Mouse (Mus musculus) heart, postnatal 0 days (tissue): ENCODE measurements around the gene Scgb1b27. TPM values are rescaled to one million over a fixed set of nuclear protein-coding genes. Genes with fewer than 3 reads are reported as not detected.
"Not testable (repeated sequence)": the region's sequence is repeated elsewhere in the genome, so short reads cannot be mapped to it uniquely, and the experiment has no call there.

Experiments used
- ATAC-seq: fragments of 200-750 bp; cut with Nextera tagmentation; 2 replicates; pipeline ENCODE4 v1.8.0; 2017; ENCODE audit warnings: low read depth, moderate number of reproducible peaks, moderate library complexity; ENCODE audit not compliant: insufficient read depth
- DNase-seq: peaks from one replicate; pipeline ENCODE4 v3.0.0-alpha.2; 2016; ENCODE audit warnings: low spot score
- H3K27ac ChIP-seq: fragments of 300-500 bp; sonication (generic); 2 replicates; pipeline ENCODE4 v1.5.1; 2014; ENCODE audit warnings: low read depth, mild to moderate bottlenecking
- H3K27me3 ChIP-seq: fragments of 300-500 bp; sonication (generic); 2 replicates; pipeline ENCODE4 v1.6.1; 2014; ENCODE audit warnings: low read length, mixed read lengths; ENCODE audit not compliant: control insufficient read depth, insufficient read depth
- H3K36me3 ChIP-seq: fragments of 300-500 bp; sonication (generic); replicated peaks from 2 replicates; pipeline ENCODE4 v1.6.1; 2014; ENCODE audit warnings: low read length, mixed read lengths; ENCODE audit not compliant: control insufficient read depth, insufficient read depth
- H3K4me1 ChIP-seq: fragments of 300-500 bp; sonication (generic); 2 replicates; pipeline ENCODE4 v1.6.1; 2014; ENCODE audit warnings: antibody characterized with exemption; ENCODE audit not compliant: control insufficient read depth, insufficient read depth
- H3K4me2 ChIP-seq: fragments of 300-500 bp; sonication (generic); 2 replicates; pipeline ENCODE4 v1.6.1; 2014; ENCODE audit warnings: low read depth, mild to moderate bottlenecking, low read length, moderate library complexity
- H3K4me3 ChIP-seq: fragments of 300-500 bp; sonication (generic); 2 replicates; pipeline ENCODE4 v1.5.1; 2014; ENCODE audit warnings: low read depth, low read length
- H3K9ac ChIP-seq: fragments of 300-500 bp; sonication (generic); replicated peaks from 2 replicates; pipeline ENCODE4 v1.6.1; 2014; ENCODE audit warnings: low read depth, low read length, mixed read lengths
- H3K9me3 ChIP-seq: fragments of 300-500 bp; sonication (generic); replicated peaks from 2 replicates; pipeline ENCODE4 v1.6.1; 2016; ENCODE audit warnings: low read length; ENCODE audit not compliant: control insufficient read depth
- CTCF ChIP-seq: IDR thresholded peaks from 2 replicates; pipeline ENCODE4 v1.5.1; 2016; ENCODE audit warnings: antibody characterized with exemption, control low read depth, low read depth
- EP300 ChIP-seq: IDR thresholded peaks from 2 replicates; pipeline ENCODE4 v1.6.1; 2016; ENCODE audit warnings: antibody characterized with exemption, low read depth
- WGBS: fragments of 180-500 bp; shearing (Covaris S2); extraction: QIAGEN DNeasy Blood & Tissue Kit; methylation state at CpG from one replicate; pipeline ENCODE4 v1.1.7; 2014; 5-methylcytosine and 5-hydroxymethylcytosine counted together
- polyA plus RNA-seq: library from polyadenylated mRNA; unstranded; fragments of >200 nt; fragmentation: Nextera tagmentation; extraction: Ambion mirVana; gene quantifications from 2 replicates; pipeline ENCODE4 v1.2.1, GENCODE M21; 2015
- total RNA-seq: library from RNA; depleted of rRNA; stranded (reverse); fragments of >200 nt; gene quantifications from 2 replicates; pipeline ENCODE4 v1.2.3, GENCODE M21; 2014; ENCODE audit warnings: low replicate concordance; rRNA removed

The Scgb1b27 gene
- total RNA-seq (not detected in 2 replicates), polyA plus RNA-seq (not detected in 2 replicates)

GRCm38 (mm10) chr7:34021183-34021582 is at the start of gene Scgb1b27:
Gene Scgb1b27 (plus strand): TSS chr7:34021483.
- not testable (repeated sequence) for H3K4me1 ChIP-seq
- 76% methylated on average over 1 of the region's 1 CpGs for WGBS

GRCm38 (mm10) chr7:33982281-33982680 is 39.0 kb upstream of the Scgb1b27 start:
- not testable (repeated sequence) for ATAC-seq, H3K4me2 ChIP-seq, H3K9ac ChIP-seq, H3K4me3 ChIP-seq, H3K4me1 ChIP-seq, DNase-seq, H3K9me3 ChIP-seq, H3K27me3 ChIP-seq, H3K36me3 ChIP-seq, H3K27ac ChIP-seq
- TF ChIP-seq CTCF, result peak; percentile 38
- 20% methylated on average over 8 of the region's 9 CpGs for WGBS

More at GRCm38 (mm10) chr7:34021183-34021582, at the start of gene Scgb1b27:
- H3K4me3 ChIP-seq, H3K4me2 ChIP-seq, ATAC-seq, DNase-seq, H3K9me3 ChIP-seq, H3K27me3 ChIP-seq, H3K9ac ChIP-seq, H3K36me3 ChIP-seq, H3K27ac ChIP-seq: not testable (repeated sequence)

GRCm38 (mm10) chr7:34013842-34014241 is 7.4 kb upstream of the Scgb1b27 start, which contains the start of gene Scgb2b27:
Gene Scgb2b27 (minus strand): TSS chr7:34013942.
- no peak within 1 kb of the TSS for H3K9ac ChIP-seq
- H3K4me3 ChIP-seq, result no peak within 1 kb of the TSS
- H3K27me3 ChIP-seq, result no peaks in the 10 kb centered on the region
- H3K36me3 ChIP-seq, result no peaks in the 10 kb centered on the region
- peaks cover 7% of the 10 kb centered on the region; the same call in 1 of the 2 replicates for H3K9me3 ChIP-seq
- no peak for DNase-seq
- H3K27ac ChIP-seq, result no peak within 1 kb of the TSS
- TF ChIP-seq CTCF (no peak), EP300 (no peak)
- ATAC-seq, result no peak
- H3K4me1 ChIP-seq, result no peaks in the 10 kb centered on the region
- 45% methylated on average over 4 of the region's 4 CpGs for WGBS
- H3K4me2 ChIP-seq, result no peak within 1 kb of the TSS

GRCm38 (mm10) chr7:34025641-34026040 is 4.4 kb downstream of the Scgb1b27 start:
- no peak for TF ChIP-seq CTCF
- no peak for TF ChIP-seq EP300
- ATAC-seq (no peak), DNase-seq (no peak)
- H3K9ac ChIP-seq, result no peak overlapping the region
- no peak overlapping the region for H3K4me3 ChIP-seq
- WGBS, result 73% methylated on average over 4 of the region's 4 CpGs
- no peak overlapping the region for H3K27ac ChIP-seq
- H3K27me3 ChIP-seq, result no peaks in the 10 kb centered on the region
- H3K4me2 ChIP-seq, result no peak overlapping the region
- H3K9me3 ChIP-seq, result 0 out of 2 replicates have a peak, but pooled peaks cover 9% of the 10 kb centered on the region
- no peaks in the 10 kb centered on the region for H3K4me1 ChIP-seq
- no peaks in the 10 kb centered on the region for H3K36me3 ChIP-seq

GRCm38 (mm10) chr7:34027202-34027601 is 5.9 kb downstream of the Scgb1b27 start:
- H3K27ac ChIP-seq, H3K9ac ChIP-seq, ATAC-seq, H3K4me3 ChIP-seq, H3K4me1 ChIP-seq, DNase-seq, H3K4me2 ChIP-seq, H3K27me3 ChIP-seq, H3K36me3 ChIP-seq: not testable (repeated sequence)
- 0 out of 2 replicates have a peak, but pooled peaks cover 13% of the 10 kb centered on the region for H3K9me3 ChIP-seq
- 71% methylated on average over 9 of the region's 9 CpGs for WGBS

GRCm38 (mm10) chr7:34030026-34030425 is 8.7 kb downstream of the Scgb1b27 start:
- H3K9ac ChIP-seq, result no peak overlapping the region
- H3K4me1 ChIP-seq, result no peaks in the 10 kb centered on the region
- DNase-seq, result no peak
- H3K4me3 ChIP-seq, result no peak overlapping the region
- 83% methylated on average over 11 of the region's 11 CpGs for WGBS
- no peak overlapping the region for H3K27ac ChIP-seq
- H3K27me3 ChIP-seq, result no peaks in the 10 kb centered on the region
- no peaks in the 10 kb centered on the region for H3K36me3 ChIP-seq
- H3K4me2 ChIP-seq, result no peak overlapping the region
- 0 out of 2 replicates have a peak, but pooled peaks cover 8% of the 10 kb centered on the region for H3K9me3 ChIP-seq
- TF ChIP-seq CTCF, result no peak
- TF ChIP-seq EP300, result no peak
- ATAC-seq, result no peak

GRCm38 (mm10) chr7:34034579-34034978 is 13.3 kb downstream of the Scgb1b27 start:
- DNase-seq, H3K4me1 ChIP-seq, H3K9me3 ChIP-seq, H3K4me3 ChIP-seq, H3K36me3 ChIP-seq, H3K27ac ChIP-seq, H3K4me2 ChIP-seq, H3K27me3 ChIP-seq, H3K9ac ChIP-seq, ATAC-seq: not testable (repeated sequence)
- 45% methylated on average over 1 of the region's 4 CpGs for WGBS

GRCm38 (mm10) chr7:34036076-34036815 is 15.0 kb downstream of the Scgb1b27 start:
- not testable (repeated sequence) for H3K27me3 ChIP-seq, ATAC-seq, DNase-seq, H3K27ac ChIP-seq, H3K36me3 ChIP-seq, H3K4me2 ChIP-seq, H3K9ac ChIP-seq, H3K4me3 ChIP-seq, H3K9me3 ChIP-seq, H3K4me1 ChIP-seq
- 84% methylated on average over 11 of the region's 11 CpGs for WGBS
